Mouse (Mus musculus): ENCODE results near the gene Hspa1a.

- TF ChIP-seq POLR2A (IDR thresholded peaks at IDR 0.05; ENCODE audit: borderline replicate concordance, extremely low read depth, low read depth, low read length) (0 out of 2 replicates have a peak, but pooled peaks have one; percentile 11), CTCF (IDR thresholded peaks at IDR 0.05; ENCODE audit: insufficient read depth, low read length) (no peak)
Observed at GRCm38 (mm10) chr17:34996411-34997141, 24.6 kb upstream of the Hspa1a start.
